Mouse (Mus musculus): ENCODE results near the gene Zmym6. TPM values are rescaled to one million over a fixed set of nuclear protein-coding genes. Genes with fewer than 3 reads are reported as not detected.

Zmym6 gene
- total RNA-seq, 1 experiment, result 18.1 TPM

DNA sequence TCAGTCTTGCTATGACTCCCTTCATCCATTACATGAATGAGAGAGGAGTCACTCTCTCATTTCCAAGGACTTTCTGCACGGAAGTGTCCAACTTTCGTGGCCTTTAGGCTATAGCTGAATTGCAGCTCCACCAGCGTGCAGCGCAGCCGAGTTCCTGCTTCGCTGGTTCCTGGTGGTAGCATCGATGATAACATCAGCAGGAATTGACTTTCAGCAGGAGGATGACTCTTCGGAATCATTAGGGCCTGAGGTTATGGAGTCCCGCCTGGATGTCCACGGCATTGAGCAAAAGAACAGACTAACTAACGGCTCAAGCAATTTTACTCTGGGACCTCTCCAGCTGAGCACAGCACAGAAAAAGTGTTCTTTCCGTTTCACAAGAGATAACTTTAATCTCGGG lies 72.8 kb downstream of the Zmym6 start:
- TF ChIP-seq CHD2 (IDR thresholded peaks at IDR 0.05; ENCODE audit: low read depth, low read length) (no peak), MAFK (IDR thresholded peaks at IDR 0.05; ENCODE audit: insufficient read depth, low read depth, low read length) (no peak), ZNF384 (IDR thresholded peaks at IDR 0.05; ENCODE audit: low read depth, low read length) (no peak), ZC3H11A (IDR thresholded peaks at IDR 0.05; ENCODE audit: borderline replicate concordance, low read depth, low read length) (no peak), HCFC1 (IDR thresholded peaks at IDR 0.05; ENCODE audit: borderline replicate concordance, insufficient read depth, low read length) (no peak)
- no peak overlapping the region for H3K9ac ChIP-seq (ENCODE audit: insufficient read depth, low read depth, low read length, poor library complexity, severe bottlenecking)
- no peaks in the 10 kb centered on the region for H3K36me3 ChIP-seq (ENCODE audit: control insufficient read depth, insufficient read depth, low read length, poor library complexity, severe bottlenecking)
- DNase-seq (ENCODE audit: low read depth, low spot score), result no peak
- H3K27ac ChIP-seq (ENCODE audit: insufficient read depth, low read depth, low read length, poor library complexity, severe bottlenecking), result no peak overlapping the region
- no peaks in the 10 kb centered on the region for H3K9me3 ChIP-seq (ENCODE audit: control insufficient read depth, insufficient read depth, low read depth, low read length)
- in situ Hi-C loops (cut with MboI; ENCODE audit: low sequenced_read_pairs in 2 of 2, unreplicated experiment in 2 of 2), result loop anchor here in 1 of 2 experiments (10.0 kb wide), 1 partner anchor 95 kb away; the partner anchor contains the start of gene Smim12
- H3K4me3 ChIP-seq (ENCODE audit: insufficient read depth in 1 of 2, low read depth in 1 of 2, low read length in 2 of 2, poor library complexity in 1 of 2, severe bottlenecking in 1 of 2), result peak overlapping the region in 1 of 2 experiments; percentile 5; a peak in 1 of 4 replicates
- 0 out of 4 replicates have a peak, but pooled peaks cover 0 to 2% of the 10 kb centered on the region in 2 experiments for H3K4me1 ChIP-seq (ENCODE audit: control insufficient read depth in 2 of 2, insufficient read depth in 2 of 2, low read length in 2 of 2, poor library complexity in 1 of 2)

DNA sequence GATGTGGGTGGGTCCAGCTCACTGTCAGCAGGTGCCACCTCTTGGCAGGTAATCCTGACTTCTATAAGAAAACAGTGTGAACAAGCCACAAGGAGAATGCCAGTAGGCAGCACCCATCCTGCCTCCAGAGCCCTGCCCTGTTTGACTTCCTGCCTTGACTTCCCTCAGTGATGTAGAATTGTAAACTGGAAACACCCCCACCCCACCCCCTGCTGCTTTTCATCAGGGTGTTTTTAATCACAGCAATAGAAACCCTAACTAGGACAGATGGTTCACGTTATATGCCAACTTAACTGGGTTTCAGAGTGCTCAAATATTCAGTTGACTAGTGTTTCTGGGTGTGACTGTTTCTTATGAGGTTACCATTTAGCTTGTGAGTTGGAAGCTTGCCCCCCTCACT lies 76.2 kb downstream of the Zmym6 start:
- TF ChIP-seq MAFK (IDR thresholded peaks at IDR 0.05; ENCODE audit: insufficient read depth, low read depth, low read length) (no peak), CHD2 (IDR thresholded peaks at IDR 0.05; ENCODE audit: low read depth, low read length) (no peak), ZNF384 (IDR thresholded peaks at IDR 0.05; ENCODE audit: low read depth, low read length) (no peak), ZC3H11A (IDR thresholded peaks at IDR 0.05; ENCODE audit: borderline replicate concordance, low read depth, low read length) (no peak), HCFC1 (IDR thresholded peaks at IDR 0.05; ENCODE audit: borderline replicate concordance, insufficient read depth, low read length) (no peak)
- H3K4me1 ChIP-seq (ENCODE audit: control insufficient read depth in 2 of 2, insufficient read depth in 2 of 2, low read length in 2 of 2, poor library complexity in 1 of 2), result 0 out of 4 replicates have a peak, but pooled peaks cover 0 to 2% of the 10 kb centered on the region in 2 experiments
- H3K9ac ChIP-seq (ENCODE audit: insufficient read depth, low read depth, low read length, poor library complexity, severe bottlenecking), result no peak overlapping the region
- no peak overlapping the region for H3K4me3 ChIP-seq (ENCODE audit: insufficient read depth in 1 of 2, low read depth in 1 of 2, low read length in 2 of 2, poor library complexity in 1 of 2, severe bottlenecking in 1 of 2)
- in situ Hi-C loops (cut with MboI; ENCODE audit: low sequenced_read_pairs in 2 of 2, unreplicated experiment in 2 of 2), result loop anchor here in 1 of 2 experiments (10.0 kb wide), 1 partner anchor 91 kb away; the partner anchor contains the start of gene Smim12
- DNase-seq (ENCODE audit: low read depth, low spot score), result no peak
- H3K36me3 ChIP-seq (ENCODE audit: control insufficient read depth, insufficient read depth, low read length, poor library complexity, severe bottlenecking), result no peaks in the 10 kb centered on the region
- H3K9me3 ChIP-seq (ENCODE audit: control insufficient read depth, insufficient read depth, low read depth, low read length), result no peaks in the 10 kb centered on the region
- H3K27ac ChIP-seq (ENCODE audit: insufficient read depth, low read depth, low read length, poor library complexity, severe bottlenecking), result no peak overlapping the region

DNA sequence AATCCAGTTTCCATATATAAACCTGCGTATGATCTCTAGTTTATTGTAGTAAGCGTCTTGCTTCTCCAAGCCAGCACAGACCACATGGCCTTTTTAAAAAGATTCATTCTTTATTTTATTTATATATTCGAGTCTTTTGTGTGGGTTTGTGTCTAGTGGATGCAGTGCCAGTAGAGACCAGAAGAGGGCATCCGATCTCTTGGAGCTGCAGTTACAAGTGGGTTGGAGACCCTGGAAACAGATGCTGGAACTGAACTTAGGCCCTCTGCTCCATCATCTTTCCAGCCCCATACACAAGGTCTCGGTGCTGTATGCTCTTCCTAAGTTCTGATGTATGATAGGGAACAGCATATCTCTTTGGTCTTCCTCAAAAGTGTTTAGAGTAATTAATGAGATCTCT lies 78.6 kb downstream of the Zmym6 start:
- peaks cover 0 to 2% of the 10 kb centered on the region in 2 experiments; a peak in 1 of 4 replicates for H3K4me1 ChIP-seq (ENCODE audit: control insufficient read depth in 2 of 2, insufficient read depth in 2 of 2, low read length in 2 of 2, poor library complexity in 1 of 2)
- no peaks in the 10 kb centered on the region for H3K36me3 ChIP-seq (ENCODE audit: control insufficient read depth, insufficient read depth, low read length, poor library complexity, severe bottlenecking)
- TF ChIP-seq MAFK (IDR thresholded peaks at IDR 0.05; ENCODE audit: insufficient read depth, low read depth, low read length), result no peak
- peak; percentile 67; the same call in 1 of the 2 replicates for TF ChIP-seq ZC3H11A (IDR thresholded peaks at IDR 0.05; ENCODE audit: borderline replicate concordance, low read depth, low read length)
- TF ChIP-seq ZNF384 (IDR thresholded peaks at IDR 0.05; ENCODE audit: low read depth, low read length), result no peak
- no peak overlapping the region for H3K27ac ChIP-seq (ENCODE audit: insufficient read depth, low read depth, low read length, poor library complexity, severe bottlenecking)
- in situ Hi-C loops (cut with MboI; ENCODE audit: low sequenced_read_pairs in 2 of 2, unreplicated experiment in 2 of 2), result loop anchor here in 1 of 2 experiments (10.0 kb wide), 1 partner anchor 89 kb away; the partner anchor contains the start of gene Smim12
- H3K4me3 ChIP-seq (ENCODE audit: insufficient read depth in 1 of 2, low read depth in 1 of 2, low read length in 2 of 2, poor library complexity in 1 of 2, severe bottlenecking in 1 of 2), result no peak overlapping the region
- DNase-seq (ENCODE audit: low read depth, low spot score), result no peak
- H3K9me3 ChIP-seq (ENCODE audit: control insufficient read depth, insufficient read depth, low read depth, low read length), result no peaks in the 10 kb centered on the region
- no peak overlapping the region for H3K9ac ChIP-seq (ENCODE audit: insufficient read depth, low read depth, low read length, poor library complexity, severe bottlenecking)

DNA sequence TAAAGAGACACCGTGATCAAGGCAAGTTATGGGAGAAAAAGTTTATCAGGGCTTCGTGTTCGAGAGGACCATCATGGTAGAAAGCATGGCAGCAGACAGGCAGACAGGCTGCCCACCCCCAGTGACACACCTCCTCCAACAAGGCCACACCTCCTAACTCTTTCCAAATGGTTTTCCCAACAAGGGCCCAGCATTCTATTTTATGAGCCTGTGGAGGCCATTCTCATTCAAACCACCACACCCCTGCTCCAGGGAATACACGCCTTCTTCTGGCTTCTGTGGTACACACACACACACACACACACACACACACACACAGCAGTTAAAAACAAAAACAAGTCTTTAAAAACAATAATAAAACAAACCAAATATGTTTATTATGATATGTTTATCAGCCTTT lies 80.6 kb downstream of the Zmym6 start:
- no peak for DNase-seq (ENCODE audit: low read depth, low spot score)
- Histone ChIP-seq H3K36me3 (ENCODE audit: control insufficient read depth, insufficient read depth, low read length, poor library complexity, severe bottlenecking) (no peaks in the 10 kb centered on the region), H3K9me3 (ENCODE audit: control insufficient read depth, insufficient read depth, low read depth, low read length) (no peaks in the 10 kb centered on the region), H3K4me1 (ENCODE audit: control insufficient read depth in 2 of 2, insufficient read depth in 2 of 2, low read length in 2 of 2, poor library complexity in 1 of 2) (peaks cover 0 to 1% of the 10 kb centered on the region in 2 experiments; a peak in 1 of 4 replicates), H3K9ac (ENCODE audit: insufficient read depth, low read depth, low read length, poor library complexity, severe bottlenecking) (no peak overlapping the region), H3K4me3 (ENCODE audit: insufficient read depth in 1 of 2, low read depth in 1 of 2, low read length in 2 of 2, poor library complexity in 1 of 2, severe bottlenecking in 1 of 2) (no peak overlapping the region), H3K27ac (ENCODE audit: insufficient read depth, low read depth, low read length, poor library complexity, severe bottlenecking) (no peak overlapping the region)
- in situ Hi-C loops (cut with MboI; ENCODE audit: low sequenced_read_pairs in 2 of 2, unreplicated experiment in 2 of 2), result loop anchor here in 1 of 2 experiments (10.0 kb wide), 1 partner anchor 87 kb away; the partner anchor contains the start of gene Smim12
- TF ChIP-seq ZC3H11A (IDR thresholded peaks at IDR 0.05; ENCODE audit: borderline replicate concordance, low read depth, low read length), result no peak
- no peak for TF ChIP-seq MAFK (IDR thresholded peaks at IDR 0.05; ENCODE audit: insufficient read depth, low read depth, low read length)
- TF ChIP-seq CHD2 (IDR thresholded peaks at IDR 0.05; ENCODE audit: low read depth, low read length), result no peak
- no peak for TF ChIP-seq HCFC1 (IDR thresholded peaks at IDR 0.05; ENCODE audit: borderline replicate concordance, insufficient read depth, low read length)
- TF ChIP-seq ZNF384 (IDR thresholded peaks at IDR 0.05; ENCODE audit: low read depth, low read length), result no peak
